In genomic region chr8:46005596-46005995, GRCm38 (mm10) we compare ENCODE assay signal across 9 mouse cellular contexts. TPM values are rescaled to one million over a fixed set of nuclear protein-coding genes. Genes with fewer than 3 reads are reported as not detected.
DNase-seq lines count a peak whose midpoint lies in the region; ATAC-seq and TF ChIP-seq lines count a peak whose summit lies in the region.
"Had no signal": no experiment of that assay in that cellular context is flagged by ENCODE, and none has a peak within 500 bp of the region (broad histone marks: within the 10 kb centered on the region; RNA-seq: fewer than 3 reads in every experiment).

Gene Ankrd37, minus strand, starts transcription at chr8:46005707.

- H3K4me2 ChIP-seq in liver, embryonic 11.5 days, result no peak within 1 kb of the TSS
- H3K4me2 ChIP-seq in liver, postnatal 0 days (ENCODE audit: low read depth, low read length), result no peak within 1 kb of the TSS
- no peak within 1 kb of the TSS for H3K4me2 ChIP-seq in embryonic facial prominence, embryonic 12.5 days (replicated peaks)
- H3K4me2 ChIP-seq in intestine, embryonic 14.5 days (ENCODE audit: low read length), result peak within 1 kb of the TSS; percentile 15; the same call in 1 of the 2 replicates

- DNase-seq in liver, embryonic 11.5 days (ENCODE audit: low spot score), result no peak
- no peak for DNase-seq in liver, postnatal 0 days
- DNase-seq in intestine, embryonic 14.5 days (ENCODE audit: low spot score), result no peak
- DNase-seq in thymus, postnatal 10 days (ENCODE audit: low spot score in 2 of 2), result no peak
- no peak for DNase-seq in lung, postnatal 4 days
- DNase-seq: kidney, postnatal 25 days had no signal

- no peaks in the 10 kb centered on the region for H3K9me3 ChIP-seq in liver, embryonic 11.5 days (ENCODE audit: control insufficient read depth, low read length)
- no peaks in the 10 kb centered on the region for H3K9me3 ChIP-seq in liver, postnatal 0 days (ENCODE audit: low read length)
- H3K9me3 ChIP-seq in embryonic facial prominence, embryonic 12.5 days, result no peaks in the 10 kb centered on the region
- no peaks in the 10 kb centered on the region for H3K9me3 ChIP-seq in intestine, embryonic 14.5 days (ENCODE audit: control insufficient read depth, low read length)

- no peaks in the 10 kb centered on the region for H3K27me3 ChIP-seq in liver, embryonic 11.5 days (replicated peaks; ENCODE audit: control insufficient read depth, insufficient read depth, low read length)
- no peaks in the 10 kb centered on the region for H3K27me3 ChIP-seq in liver, postnatal 0 days (ENCODE audit: insufficient read depth, low read length)
- H3K27me3 ChIP-seq in embryonic facial prominence, embryonic 12.5 days, result no peaks in the 10 kb centered on the region
- H3K27me3 ChIP-seq in intestine, embryonic 14.5 days (replicated peaks; ENCODE audit: control insufficient read depth, insufficient read depth, low read length), result no peaks in the 10 kb centered on the region

- no peaks in the 10 kb centered on the region for H3K36me3 ChIP-seq in liver, embryonic 11.5 days (ENCODE audit: control insufficient read depth, insufficient read depth, low read length)
- H3K36me3 ChIP-seq in liver, postnatal 0 days (replicated peaks; ENCODE audit: insufficient read depth, low read length), result no peaks in the 10 kb centered on the region
- H3K36me3 ChIP-seq in embryonic facial prominence, embryonic 12.5 days, result no peaks in the 10 kb centered on the region
- H3K36me3 ChIP-seq in intestine, embryonic 14.5 days (ENCODE audit: control insufficient read depth, insufficient read depth, low read length), result no peaks in the 10 kb centered on the region

- H3K27ac ChIP-seq in liver, embryonic 11.5 days (ENCODE audit: low read depth, low read length), result no peak within 1 kb of the TSS
- no peak within 1 kb of the TSS for H3K27ac ChIP-seq in liver, postnatal 0 days (ENCODE audit: low read depth)
- H3K27ac ChIP-seq in embryonic facial prominence, embryonic 12.5 days, result no peak within 1 kb of the TSS
- H3K27ac ChIP-seq in intestine, embryonic 14.5 days (ENCODE audit: low read depth), result peak within 1 kb of the TSS; percentile 47; the same call in 1 of the 2 replicates

- no peak within 1 kb of the TSS for H3K9ac ChIP-seq in liver, embryonic 11.5 days (ENCODE audit: low read depth, low read length)
- H3K9ac ChIP-seq in liver, postnatal 0 days (replicated peaks), result no peak within 1 kb of the TSS
- H3K9ac ChIP-seq in embryonic facial prominence, embryonic 12.5 days, result no peak within 1 kb of the TSS
- H3K9ac ChIP-seq in intestine, embryonic 14.5 days (ENCODE audit: low read length), result no peak within 1 kb of the TSS

- H3K4me1 ChIP-seq in liver, embryonic 11.5 days (replicated peaks; ENCODE audit: control insufficient read depth, insufficient read depth, low read length), result peaks cover under 1% of the 10 kb centered on the region
- peaks cover 2% of the 10 kb centered on the region for H3K4me1 ChIP-seq in liver, postnatal 0 days (ENCODE audit: insufficient read depth)
- peaks cover 1% of the 10 kb centered on the region; the same call in 1 of the 2 replicates for H3K4me1 ChIP-seq in embryonic facial prominence, embryonic 12.5 days
- peaks cover 3% of the 10 kb centered on the region; the same call in 1 of the 2 replicates for H3K4me1 ChIP-seq in intestine, embryonic 14.5 days (replicated peaks; ENCODE audit: control insufficient read depth, insufficient read depth, low read length)

- 53% methylated on average over 4 of the region's 4 CpGs for WGBS in liver, embryonic 11.5 days
- WGBS in liver, postnatal 0 days (ENCODE audit: insufficient replicate concordance), result 49% methylated on average over 4 of the region's 4 CpGs
- WGBS in embryonic facial prominence, embryonic 12.5 days, result 79% methylated on average over 4 of the region's 4 CpGs
- 55% methylated on average over 4 of the region's 4 CpGs for WGBS in intestine, embryonic 14.5 days

- no peak within 1 kb of the TSS for H3K4me3 ChIP-seq in liver, embryonic 11.5 days (ENCODE audit: low read depth, low read length)
- H3K4me3 ChIP-seq in liver, postnatal 0 days (ENCODE audit: low read depth, low read length), result no peak within 1 kb of the TSS
- no peak within 1 kb of the TSS for H3K4me3 ChIP-seq in embryonic facial prominence, embryonic 12.5 days
- no peak within 1 kb of the TSS for H3K4me3 ChIP-seq in intestine, embryonic 14.5 days (ENCODE audit: low read depth, low read length)

- TF ChIP-seq CTCF in liver, postnatal 0 days (IDR thresholded peaks at IDR 0.05; ENCODE audit: low read depth), result no peak

- no peak for ATAC-seq in liver, embryonic 11.5 days (replicated peaks; ENCODE audit: low FRiP score)
- ATAC-seq in liver, postnatal 0 days, result no peak
- no peak for ATAC-seq in embryonic facial prominence, embryonic 12.5 days (ENCODE audit: insufficient number of reproducible peaks, insufficient read depth, low FRiP score, low TSS enrichment)
- ATAC-seq in intestine, embryonic 14.5 days (replicated peaks; ENCODE audit: low FRiP score, low TSS enrichment, low read depth), result no peak
- ATAC-seq in neutrophil, adult 5-6 weeks (ENCODE audit: extremely low read depth, insufficient number of reproducible peaks, low FRiP score, poor library complexity, severe bottlenecking), result no peak
- ATAC-seq in erythroid progenitor cell, adult 5-6 weeks (replicated peaks; ENCODE audit: low FRiP score, poor library complexity, severe bottlenecking), result no peak

- TF ChIP-seq EP300 in liver, postnatal 0 days (IDR thresholded peaks at IDR 0.05; ENCODE audit: low read depth), result no peak

RNA-seq across cellular contexts. Expression of gene Ankrd37, which starts in this region (rescaled TPM):
- 17.6 and 19.9 TPM in 2 replicates for polyA plus RNA-seq in liver, embryonic 11.5 days (2014; fragmentation: Nextera tagmentation; extraction: Ambion mirVana)
- 3.0 and 9.1 TPM in 2 replicates for polyA plus RNA-seq in liver, postnatal 0 days (2015; fragmentation: Nextera tagmentation; extraction: Ambion mirVana)
- polyA plus RNA-seq in embryonic facial prominence, embryonic 12.5 days (2016; fragmentation: Nextera tagmentation; extraction: Ambion mirVana), result 19.4 and 20.0 TPM in 2 replicates
- polyA plus RNA-seq in intestine, embryonic 14.5 days (2014; fragmentation: Nextera tagmentation; extraction: Ambion mirVana), result 21.7 and 22.7 TPM in 2 replicates
- 41.3 and 43.2 TPM in 2 replicates for total RNA-seq in neutrophil, adult 5-6 weeks (2017)
- 3.6 and 15.5 TPM in 2 replicates for total RNA-seq in erythroid progenitor cell, adult 5-6 weeks (2015; ENCODE audit: low replicate concordance)
- not detected in 2 replicates for total RNA-seq in erythroid progenitor cell, adult 5-6 weeks (2017; ENCODE audit: low replicate concordance)
